Mouse (Mus musculus) forebrain, embryonic 15.5 days (tissue): ENCODE measurements around the gene Tex13a. TPM values are rescaled to one million over a fixed set of nuclear protein-coding genes. Genes with fewer than 3 reads are reported as not detected.

Experiments
- ATAC-seq: fragments of 200-750 bp; cut with Nextera tagmentation; replicated peaks from 2 replicates; pipeline ENCODE4 v1.8.0; 2017; ENCODE audit warnings: mild to moderate bottlenecking, moderate TSS enrichment, moderate library complexity
- H3K27ac ChIP-seq: fragments of 300-500 bp; sonication (generic); replicated peaks from 2 replicates; pipeline ENCODE4 v1.5.1; 2015; ENCODE audit warnings: mild to moderate bottlenecking, inconsistent platforms
- H3K27me3 ChIP-seq: fragments of 300-500 bp; sonication (generic); 2 replicates; pipeline ENCODE4 v1.6.1; 2015; ENCODE audit warnings: inconsistent platforms
- H3K36me3 ChIP-seq: fragments of 300-500 bp; sonication (generic); 2 replicates; pipeline ENCODE4 v1.6.1; 2015; ENCODE audit warnings: mild to moderate bottlenecking, inconsistent platforms
- H3K4me1 ChIP-seq: fragments of 300-500 bp; sonication (generic); 2 replicates; pipeline ENCODE4 v1.6.1; 2015; ENCODE audit warnings: inconsistent platforms
- H3K4me2 ChIP-seq: fragments of 300-500 bp; sonication (generic); replicated peaks from 2 replicates; pipeline ENCODE4 v1.6.1; 2015; ENCODE audit warnings: mild to moderate bottlenecking, inconsistent platforms
- H3K4me3 ChIP-seq: fragments of 300-500 bp; sonication (generic); 2 replicates; pipeline ENCODE4 v1.5.1; 2015; ENCODE audit warnings: mild to moderate bottlenecking, inconsistent platforms
- H3K9ac ChIP-seq: fragments of 300-500 bp; sonication (generic); replicated peaks from 2 replicates; pipeline ENCODE4 v1.6.1; 2015; ENCODE audit warnings: mild to moderate bottlenecking, inconsistent platforms
- H3K9me3 ChIP-seq: fragments of 300-500 bp; sonication (generic); 2 replicates; pipeline ENCODE4 v1.6.1; 2016; ENCODE audit warnings: inconsistent platforms
- WGBS: fragments of 180-500 bp; shearing (Covaris S2); methylation state at CpG from one replicate; pipeline ENCODE4 v1.1.7; 2015; ENCODE audit warnings: mixed read lengths; 5-methylcytosine and 5-hydroxymethylcytosine counted together
- polyA plus RNA-seq: library from polyadenylated mRNA; unstranded; fragments of >200 nt; fragmentation: Nextera tagmentation; extraction: Ambion mirVana; gene quantifications from 2 replicates; pipeline ENCODE4 v1.2.1, GENCODE M21; 2015

Tex13a gene
- polyA plus RNA-seq = not detected in 2 replicates

- ATAC-seq = no peak
- 92% methylated on average over 3 of the region's 3 CpGs for WGBS
- no peaks in the 10 kb centered on the region for H3K4me1 ChIP-seq
- no peak within 1 kb of the TSS for H3K4me2 ChIP-seq
- no peaks in the 10 kb centered on the region for H3K9me3 ChIP-seq
- no peak within 1 kb of the TSS for H3K27ac ChIP-seq
- H3K27me3 ChIP-seq = no peaks in the 10 kb centered on the region
- H3K9ac ChIP-seq = no peak within 1 kb of the TSS
- no peak within 1 kb of the TSS for H3K4me3 ChIP-seq
- H3K36me3 ChIP-seq = no peaks in the 10 kb centered on the region
Measured at GRCm38 (mm10) chrX:138209480-138209879, at the start of gene Tex13a. Tex13a (minus strand) TSS chrX:138209580.

DNA sequence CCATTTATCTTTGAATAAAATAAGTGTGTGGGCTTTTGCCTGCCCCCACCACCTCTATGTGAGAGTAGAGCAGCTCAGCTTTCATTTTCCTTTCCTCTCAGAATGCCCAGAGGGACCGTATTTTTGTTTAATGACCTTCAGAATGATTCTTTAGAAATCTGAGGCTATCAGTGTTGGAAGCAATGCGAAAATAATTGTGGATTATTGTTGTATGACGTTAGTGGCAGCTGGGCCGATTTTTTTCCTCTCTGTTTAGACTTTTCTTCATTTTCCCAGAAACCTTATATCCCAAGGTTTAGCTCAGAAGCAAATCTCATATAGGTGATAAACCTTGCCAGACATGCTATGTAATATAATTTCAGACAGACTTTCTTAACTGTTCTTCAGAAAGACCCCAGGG lies 25.2 kb upstream of the Tex13a start:
- H3K9ac ChIP-seq = no peak overlapping the region
- H3K27ac ChIP-seq = no peak overlapping the region
- no peaks in the 10 kb centered on the region for H3K9me3 ChIP-seq
- no peak for ATAC-seq
- H3K4me2 ChIP-seq = no peak overlapping the region
- no peaks in the 10 kb centered on the region for H3K36me3 ChIP-seq
- H3K4me3 ChIP-seq = no peak overlapping the region
- WGBS = 72% methylated on average over 4 of the region's 4 CpGs
- H3K27me3 ChIP-seq = no peaks in the 10 kb centered on the region
- H3K4me1 ChIP-seq = no peaks in the 10 kb centered on the region

DNA sequence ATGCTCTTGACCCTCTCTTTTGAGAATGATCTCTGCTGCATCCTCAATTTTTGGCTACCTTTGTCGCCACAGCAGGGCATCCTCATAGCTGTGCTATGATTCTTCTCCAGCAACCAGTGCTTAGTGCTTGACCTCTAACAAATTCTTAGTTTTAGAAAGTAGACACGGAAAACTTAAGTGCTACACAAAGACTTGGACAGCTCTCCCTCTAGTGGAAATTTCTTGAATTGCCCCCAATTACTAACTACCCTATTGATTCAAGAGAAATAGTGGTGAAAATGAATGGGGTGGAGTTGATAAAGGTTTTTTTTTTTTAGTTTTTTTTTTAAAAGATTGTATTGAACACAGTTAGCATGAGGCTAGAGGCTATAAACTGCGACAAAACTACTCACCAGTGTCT lies 39.2 kb downstream of the Tex13a start:
- Histone ChIP-seq H3K9ac (no peak overlapping the region), H3K4me2 (no peak overlapping the region), H3K4me3 (no peak overlapping the region), H3K9me3 (no peaks in the 10 kb centered on the region), H3K27ac (no peak overlapping the region), H3K27me3 (no peaks in the 10 kb centered on the region), H3K36me3 (no peaks in the 10 kb centered on the region), H3K4me1 (no peaks in the 10 kb centered on the region)
- 21% methylated on average over 3 of the region's 3 CpGs for WGBS
- no peak for ATAC-seq
